Mouse (Mus musculus): ENCODE results near the gene Vmn2r55.
"Not testable (repeated sequence)": the region's sequence is repeated elsewhere in the genome, so short reads cannot be mapped to it uniquely, and the experiment has no call there.

Gene Vmn2r55

DNA sequence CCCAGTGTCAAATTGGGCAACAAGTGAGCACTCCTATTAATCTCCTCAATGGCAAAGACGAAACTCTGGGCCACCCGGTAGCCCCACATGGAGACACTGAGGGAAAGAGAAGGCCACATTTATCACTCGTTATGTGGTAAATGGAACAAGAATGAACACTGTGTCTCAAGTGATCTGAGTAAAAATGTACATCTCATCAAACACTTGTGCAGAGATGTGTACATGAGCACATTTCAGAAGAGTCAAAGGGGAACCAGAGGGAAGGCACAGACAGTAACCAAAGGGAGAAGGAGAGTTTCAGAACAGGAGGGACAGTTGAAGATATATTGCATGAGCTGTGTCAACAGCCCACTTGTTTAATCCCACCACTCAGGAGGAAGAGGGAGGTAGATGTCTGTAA, at the start of gene Vmn2r55:
Vmn2r55 (minus strand) TSS at position 101 of the 400 bp plus-strand sequence.
- ATAC-seq (ENCODE audit: low TSS enrichment) = not testable (repeated sequence)

DNA sequence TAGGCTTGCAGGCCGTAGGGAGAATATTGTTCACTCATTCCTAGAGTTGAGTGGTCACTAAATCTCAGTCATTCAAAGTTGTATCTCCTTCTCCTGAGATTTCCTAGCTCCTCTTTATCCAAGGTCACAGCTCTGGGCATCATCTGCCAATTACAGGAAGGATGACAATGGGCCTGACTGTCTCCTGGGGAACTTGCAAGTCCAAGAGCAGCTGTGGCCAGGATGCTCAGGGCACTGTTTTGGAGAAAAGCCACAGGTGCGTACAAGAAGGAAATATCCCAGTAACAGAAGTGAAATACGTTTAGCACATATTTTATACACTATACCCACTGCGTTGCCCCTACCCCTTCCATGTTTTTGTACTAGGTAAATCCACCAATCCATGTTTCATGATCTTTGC, 44.6 kb downstream of the Vmn2r55 start, which contains the start of gene Vmn2r54:
Vmn2r54 (minus strand) TSS at position 101 of the 400 bp plus-strand sequence.
- not testable (repeated sequence) for ATAC-seq (ENCODE audit: low TSS enrichment)

DNA sequence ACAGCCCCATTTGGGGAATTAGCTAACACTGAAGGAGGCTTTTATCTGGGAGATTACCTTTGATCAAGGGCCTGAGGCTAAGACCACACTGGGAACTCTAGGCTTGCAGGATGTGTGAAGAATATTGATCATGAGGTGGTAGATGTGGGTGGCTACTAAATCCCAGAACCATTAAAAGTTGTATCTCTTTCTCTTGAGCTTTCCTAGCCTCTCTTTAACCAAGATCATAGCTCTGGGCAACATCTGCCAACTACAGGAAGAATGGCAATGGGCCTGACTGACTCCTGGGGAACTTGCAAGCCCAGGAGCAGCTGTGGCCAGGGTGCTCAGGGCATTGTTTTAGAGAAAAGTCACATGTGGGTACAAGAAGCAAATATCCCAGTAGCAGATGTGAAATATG, 76.1 kb downstream of the Vmn2r55 start, which contains the start of gene Vmn2r53:
Vmn2r53 (minus strand) TSS at position 101 of the 400 bp plus-strand sequence.
- ATAC-seq (ENCODE audit: low TSS enrichment) = no peak
